Mouse (Mus musculus): ENCODE measurements around the gene P4htm.

The P4htm gene

DNA sequence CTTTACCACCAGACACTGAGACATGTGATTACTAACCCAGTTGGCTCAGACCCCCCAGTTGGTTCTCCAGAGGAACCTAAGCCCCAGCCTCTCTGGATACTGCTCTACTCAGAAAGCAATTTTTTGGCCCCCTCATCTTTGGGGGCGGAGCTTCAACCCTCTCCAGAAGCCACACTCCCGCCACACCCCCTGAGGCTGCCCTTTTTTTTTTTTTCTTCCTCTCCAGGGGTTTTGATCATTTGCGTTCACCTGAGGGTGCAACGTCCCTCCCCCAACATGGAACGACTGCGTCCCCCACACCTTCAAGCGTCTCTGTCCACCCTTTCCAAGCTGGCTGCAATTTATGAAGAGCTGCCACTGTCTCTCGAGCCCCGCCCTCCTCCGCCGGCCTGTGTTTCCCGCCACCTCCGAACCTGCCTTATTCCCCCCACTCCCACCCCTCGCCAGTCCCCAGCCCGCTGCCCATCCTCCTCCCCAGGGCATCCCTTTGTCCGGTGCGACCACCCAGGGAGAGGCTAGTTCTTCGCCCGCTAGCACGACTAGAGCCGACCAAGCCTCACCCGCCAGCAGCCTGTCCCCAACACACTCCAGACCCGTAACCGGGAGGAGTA, 19.4 kb downstream of the P4htm start:
- DNase-seq (ENCODE audit: low read depth), result no peak

- DNase-seq (ENCODE audit: low read depth), result no peak
These were observed 20.4 kb downstream of the P4htm start for GRCm38 (mm10) chr9:108577025-108577424.

DNA sequence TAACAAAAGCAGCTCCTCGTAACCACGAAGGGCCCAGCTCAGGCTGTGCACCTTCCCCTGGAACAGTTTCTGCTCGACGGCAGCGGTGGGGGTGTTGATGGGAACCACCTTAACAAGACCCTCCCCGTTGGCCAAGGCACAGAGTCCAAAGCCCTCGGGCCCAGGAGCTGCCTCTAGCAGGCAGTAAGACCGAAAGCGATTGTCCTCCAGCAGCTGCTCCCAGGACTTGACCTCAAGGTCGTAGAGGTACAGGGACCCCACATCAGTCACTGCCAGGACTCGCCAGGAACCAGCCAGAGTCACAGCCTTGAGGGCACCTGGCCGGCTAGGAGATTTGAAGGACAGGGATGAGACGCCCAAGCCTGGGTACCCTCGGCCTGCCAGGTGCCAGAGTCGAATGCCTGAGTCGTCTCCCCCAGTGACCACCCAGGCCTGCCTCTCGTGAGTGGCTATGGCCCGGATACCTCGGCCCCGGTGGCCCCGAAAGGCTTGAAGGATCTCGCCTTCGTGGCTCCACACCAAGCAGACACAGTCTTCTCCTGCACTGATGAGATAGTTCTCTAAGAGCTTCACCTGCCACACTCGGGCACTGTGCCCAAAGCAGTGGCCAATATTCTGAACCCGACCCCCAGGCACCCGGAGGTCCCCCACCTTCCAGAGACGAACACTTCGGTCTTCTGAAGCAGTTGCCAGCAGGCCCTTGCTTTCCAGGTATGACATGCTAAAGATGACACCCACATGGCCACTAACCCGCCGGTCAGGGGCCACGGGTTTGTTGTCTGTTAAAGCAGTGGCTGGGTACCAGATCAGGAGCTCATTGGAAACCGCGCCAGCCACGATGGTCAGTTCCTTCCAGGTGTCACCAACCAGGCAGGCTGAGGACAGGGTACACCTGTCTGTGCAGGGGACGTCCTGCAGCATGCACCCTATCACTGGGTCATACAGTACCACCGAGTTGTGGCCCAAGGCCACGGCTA, 21.9 kb downstream of the P4htm start:
- no peak for DNase-seq (ENCODE audit: low read depth)

- DNase-seq (ENCODE audit: low read depth), result no peak
These were observed 22.5 kb downstream of the P4htm start for GRCm38 (mm10) chr9:108574921-108575320.

GRCm38 (mm10) chr9:108573774-108574690, 23.4 kb downstream of the P4htm start:
- no peak for DNase-seq (ENCODE audit: low read depth)

- DNase-seq (ENCODE audit: low read depth), result no peak
These were observed 25.1 kb downstream of the P4htm start for GRCm38 (mm10) chr9:108572321-108572720.

DNA sequence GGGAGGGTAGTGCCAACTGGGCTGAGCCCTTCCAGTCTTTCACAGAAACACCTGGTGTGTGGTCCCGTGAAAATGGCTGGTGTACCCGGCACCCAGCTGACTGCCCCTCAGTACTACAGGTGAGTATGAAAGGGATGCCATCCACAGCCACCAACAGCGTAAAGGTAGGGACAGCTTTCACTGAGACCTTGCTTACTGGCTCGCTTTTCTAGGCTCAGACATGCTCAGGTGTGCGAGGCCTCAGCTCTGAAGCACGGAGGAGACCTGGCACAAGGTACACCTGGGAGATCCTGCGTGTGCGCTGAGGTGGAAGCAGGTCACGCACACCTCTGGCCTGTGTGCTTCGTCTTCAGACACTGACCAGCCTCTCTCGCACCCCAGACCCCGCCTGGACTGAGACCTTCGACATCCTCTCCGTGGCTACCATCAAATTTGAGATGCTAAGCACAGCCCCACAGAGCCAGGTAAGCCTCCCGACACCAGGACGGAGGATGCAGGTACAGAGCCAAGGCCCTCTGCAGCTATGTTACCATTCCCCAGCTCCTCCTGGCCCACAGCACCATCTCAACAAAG, 26.0 kb downstream of the P4htm start:
- no peak for DNase-seq (ENCODE audit: low read depth)

DNA sequence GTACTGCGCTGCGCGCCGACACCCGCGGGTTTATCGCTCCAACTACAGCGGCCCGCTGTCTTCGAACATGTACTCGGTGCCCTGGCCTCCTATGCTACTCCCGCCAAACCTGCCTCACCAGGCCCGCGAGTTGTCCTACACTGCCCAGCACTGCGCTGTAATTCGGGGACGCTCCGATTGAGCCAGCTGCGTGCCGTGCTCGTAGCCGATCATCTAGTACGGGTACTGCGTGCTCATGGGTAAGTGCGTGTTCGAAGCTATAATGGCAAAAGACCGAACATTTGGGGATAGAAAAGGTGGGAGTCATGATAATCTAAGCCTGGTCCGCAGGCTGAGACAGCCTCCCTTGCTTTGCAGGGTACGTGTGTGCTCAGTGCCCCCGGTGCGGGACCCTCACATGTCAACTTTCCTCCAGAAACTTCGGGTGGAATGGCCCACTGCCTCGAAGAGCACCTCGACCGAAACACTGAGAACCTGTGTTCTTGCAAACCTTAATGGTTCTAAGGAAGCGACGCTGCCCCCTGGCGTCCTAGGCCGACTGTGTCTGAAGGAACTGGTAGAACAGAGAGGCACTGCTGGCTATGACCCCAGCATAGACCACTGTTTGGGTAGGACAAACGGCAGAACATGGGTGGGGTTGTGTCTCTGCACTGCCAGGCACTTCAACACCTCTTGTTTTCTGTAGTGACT, 27.1 kb downstream of the P4htm start:
- peak; percentile 55 for DNase-seq (ENCODE audit: low read depth)

DNA sequence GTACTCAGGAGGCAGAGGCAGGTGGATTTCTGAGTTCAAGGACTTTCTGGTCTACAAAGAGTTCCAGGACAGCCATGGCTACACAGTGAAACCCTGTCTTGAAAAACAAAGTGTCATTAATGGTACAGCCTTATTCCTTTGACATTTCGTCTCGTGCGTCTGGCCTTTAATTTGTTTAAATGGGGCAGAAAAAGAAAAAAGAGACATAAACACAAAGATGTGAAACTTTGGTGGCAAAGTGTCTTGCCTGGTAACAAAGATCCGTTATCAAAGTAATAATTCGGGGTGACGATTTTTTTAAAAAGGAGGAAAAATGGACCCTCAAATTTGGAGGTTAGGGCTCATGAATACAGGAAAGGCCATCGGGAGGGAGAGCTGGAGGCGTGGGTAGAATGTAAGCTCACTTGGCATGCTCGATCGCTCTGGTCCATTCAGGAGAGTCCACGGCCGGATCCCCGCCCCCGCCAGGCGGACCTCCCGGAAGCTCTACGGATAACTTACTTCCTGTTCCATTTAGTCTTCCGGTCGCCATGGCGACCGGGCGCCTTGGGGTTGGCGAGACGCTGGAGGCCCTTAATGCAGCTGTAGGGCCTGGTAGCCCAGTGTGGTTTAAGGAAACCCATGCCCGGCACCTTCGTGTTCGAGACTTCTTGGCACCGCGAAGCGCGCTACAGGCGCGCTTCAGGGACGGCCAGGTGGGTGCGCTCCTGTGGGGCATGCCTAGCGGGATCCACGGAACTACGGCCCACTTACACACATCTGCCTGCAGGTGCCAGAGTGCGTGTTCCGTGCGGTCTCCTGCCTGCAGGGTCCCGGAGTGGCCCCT, 27.9 kb downstream of the P4htm start, which contains the start of gene Dalrd3:
Gene Dalrd3 (plus strand): TSS at position 506 of the 826 bp plus-strand sequence.
- peak; percentile 81 for DNase-seq (ENCODE audit: low read depth)

- no peak for DNase-seq (ENCODE audit: low read depth)
These were observed 29.0 kb downstream of the P4htm start for GRCm38 (mm10) chr9:108568511-108568921.

DNA sequence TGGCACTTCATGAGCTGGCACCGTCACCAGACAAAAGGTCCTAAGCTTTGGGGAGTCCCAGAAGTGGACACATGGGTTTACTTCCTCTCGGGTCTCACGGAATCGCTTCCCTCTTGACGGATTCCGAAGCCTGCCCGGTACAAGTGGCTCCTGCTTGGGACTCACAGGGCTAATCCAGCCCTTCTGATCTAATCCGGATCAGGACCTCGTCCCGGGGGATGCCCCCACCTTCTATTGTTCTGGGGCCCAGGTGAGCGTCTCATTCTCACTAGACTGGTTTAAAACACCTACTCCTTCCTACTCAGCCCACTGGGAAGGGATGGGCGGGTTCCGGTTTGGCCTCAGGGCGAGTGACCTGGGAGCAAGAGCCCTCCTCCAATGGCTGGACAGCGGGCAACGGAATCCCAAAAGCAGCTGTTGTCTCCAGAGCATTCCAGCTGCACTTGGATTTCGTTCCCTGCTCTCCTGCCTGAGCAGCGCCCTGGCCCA, 29.5 kb downstream of the P4htm start:
- no peak for DNase-seq (ENCODE audit: low read depth)

DNA sequence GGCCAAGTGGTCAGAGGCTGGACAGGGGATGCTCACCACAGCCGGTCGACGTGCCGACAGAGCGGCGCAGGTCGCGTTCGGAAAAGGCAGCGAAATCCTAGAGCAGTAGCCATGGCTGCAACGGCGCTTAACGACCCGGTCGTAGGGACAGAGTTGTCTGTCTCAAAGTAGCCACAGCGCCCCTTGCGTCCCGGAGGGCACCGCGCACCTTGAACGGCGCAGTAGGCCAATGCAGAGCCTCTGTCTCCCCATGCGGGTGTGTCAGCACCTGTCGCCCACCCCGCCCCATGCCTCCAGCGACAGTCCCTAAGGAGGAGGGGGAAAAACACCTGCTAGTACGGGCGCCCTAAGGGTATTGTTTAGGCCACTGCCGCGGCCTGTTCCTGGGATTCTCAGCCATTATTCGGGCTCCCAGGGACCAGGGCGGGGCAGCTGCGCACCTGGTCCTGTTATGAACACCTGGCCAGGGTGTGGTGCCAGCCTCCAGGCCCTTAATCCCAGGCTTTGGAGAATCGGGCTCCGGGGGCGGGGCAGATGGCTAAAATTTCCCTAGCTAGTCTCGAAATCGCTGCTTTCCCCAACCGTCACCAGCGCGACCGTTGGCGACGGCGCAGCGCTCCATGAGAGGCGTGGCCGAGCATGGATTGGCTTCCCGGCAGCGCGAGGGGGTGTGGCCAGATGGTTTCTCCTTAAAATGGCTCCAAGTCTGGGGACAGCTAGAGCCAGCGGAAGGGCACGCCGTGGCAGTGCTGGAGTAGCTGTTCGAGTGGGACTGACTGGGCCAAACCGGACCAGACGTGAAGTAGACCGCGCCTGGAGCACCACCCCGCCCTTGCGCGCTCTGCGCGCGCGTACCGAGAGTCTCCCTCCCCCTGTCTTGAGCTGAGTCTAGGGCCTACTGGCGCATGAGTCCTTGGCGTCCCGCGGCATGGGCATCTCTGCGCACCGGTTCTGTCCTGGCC, 30.4 kb downstream of the P4htm start, which contains the start of gene Ndufaf3:
Gene Ndufaf3 (minus strand): TSS at position 620 of the 962 bp plus-strand sequence.
- peak; percentile 86 for DNase-seq (ENCODE audit: low read depth)

DNA sequence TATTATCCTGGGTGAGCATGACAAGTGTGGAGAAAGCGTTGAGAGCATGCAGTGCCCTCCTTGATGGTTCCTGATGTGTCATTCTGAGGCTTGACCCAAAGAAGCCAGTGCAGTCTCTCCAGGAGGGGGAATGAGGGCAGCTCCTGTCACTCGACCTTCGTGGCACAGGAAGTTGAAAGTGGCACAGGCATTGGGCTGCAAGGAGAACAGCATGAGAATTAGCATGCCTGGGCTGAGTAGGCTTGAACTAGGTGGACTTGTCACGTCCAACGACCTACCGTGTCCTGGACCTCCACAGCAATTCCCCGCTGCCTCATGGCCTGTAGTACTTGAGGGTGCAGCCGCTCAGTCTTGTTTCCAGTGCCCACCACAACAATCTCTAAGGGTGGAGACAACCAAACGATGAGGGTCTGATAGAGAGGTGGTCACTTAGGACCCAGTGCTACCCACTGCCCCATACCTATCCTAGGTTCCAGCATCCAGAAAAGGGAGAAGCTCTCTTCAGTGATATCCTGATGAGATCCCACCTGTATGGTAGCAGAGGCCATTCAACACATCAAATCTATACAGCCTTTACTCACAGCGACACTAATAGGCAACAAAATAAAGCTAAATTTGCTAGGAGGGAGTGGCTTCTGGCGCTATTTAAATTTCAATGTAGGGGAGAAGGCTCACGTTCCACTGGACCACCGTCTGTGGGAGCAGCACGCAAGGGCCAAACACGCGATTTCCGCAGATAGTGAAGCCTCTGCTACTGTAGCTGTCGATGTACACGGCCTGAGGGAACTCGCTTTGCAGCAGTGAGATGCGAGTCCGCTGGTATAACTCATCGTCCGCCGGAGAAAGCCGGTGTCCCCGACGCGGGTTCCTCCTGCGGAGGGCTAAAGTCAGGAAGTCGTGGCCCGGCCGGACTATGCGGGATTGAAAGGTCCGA, 31.3 kb downstream of the P4htm start:
- no peak for DNase-seq (ENCODE audit: low read depth)

GRCm38 (mm10) chr9:108564131-108564530, 33.3 kb downstream of the P4htm start:
- no peak for DNase-seq (ENCODE audit: low read depth)

DNA sequence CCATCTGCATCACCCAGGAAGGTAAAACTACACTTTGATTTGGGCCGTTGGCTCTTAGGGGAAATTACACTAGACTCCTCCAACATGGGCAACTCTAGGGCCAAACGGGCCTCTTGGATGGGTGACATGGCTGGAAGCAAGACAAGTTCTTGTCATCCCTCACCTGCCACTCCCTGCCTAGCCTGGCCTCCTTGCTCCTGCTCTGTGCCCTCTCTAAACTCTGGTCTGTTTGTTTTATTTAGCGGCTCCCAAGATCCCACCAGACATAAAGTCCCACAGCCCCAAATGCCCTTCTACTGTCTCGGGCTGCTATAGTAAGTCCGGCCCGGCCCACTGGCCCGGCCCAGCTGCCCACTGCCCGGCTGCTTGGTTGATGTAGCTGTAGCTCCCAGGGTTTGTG, 33.8 kb downstream of the P4htm start:
- DNase-seq (ENCODE audit: low read depth), result no peak

DNA sequence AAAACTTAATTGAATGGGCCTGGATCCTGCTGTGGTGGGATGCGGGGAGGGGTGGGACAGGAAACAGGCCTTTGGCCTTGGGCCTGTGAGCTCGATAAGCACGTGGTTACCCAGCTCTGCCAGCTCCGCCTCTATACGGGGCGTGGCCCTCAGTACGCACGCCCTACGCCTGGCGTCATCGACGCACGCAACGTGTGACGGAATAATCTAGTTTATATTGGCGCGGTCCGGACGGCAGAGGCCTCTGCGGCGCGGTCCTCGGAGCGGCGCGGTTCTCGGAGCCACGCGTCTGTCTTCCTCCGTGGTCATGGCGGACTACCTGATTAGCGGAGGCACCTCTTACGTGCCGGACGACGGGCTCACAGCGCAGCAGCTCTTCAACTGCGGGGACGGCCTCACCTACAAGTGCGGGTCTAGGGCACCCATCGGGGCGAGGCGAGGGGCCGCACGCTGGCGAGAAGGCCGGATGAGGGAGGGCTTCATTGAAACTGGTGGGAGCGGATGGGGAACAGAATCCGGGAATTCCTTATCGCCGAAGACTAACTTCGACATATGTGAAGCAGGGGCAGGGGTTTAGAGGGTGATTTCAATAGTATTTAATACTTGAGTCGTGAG, 37.1 kb downstream of the P4htm start, which contains the start of gene Impdh2:
Gene Impdh2 (plus strand): TSS at position 60 of the 615 bp plus-strand sequence.
- DNase-seq (ENCODE audit: low read depth), result peak; percentile 94

- no peak for DNase-seq (ENCODE audit: low read depth)
These were observed 38.3 kb downstream of the P4htm start for GRCm38 (mm10) chr9:108559169-108559568.

Measured in fibroblast of lung, adult 2 months (primary cell).